8 mouse cellular contexts compared by ENCODE assay signal in genomic region chr13:93855701-93856183, GRCm38 (mm10).
DNase-seq lines count a peak whose midpoint lies in the region; ATAC-seq and TF ChIP-seq lines count a peak whose summit lies in the region.

No protein-coding gene starts in this region.

- peak; percentile 24 for DNase-seq in kidney, adult 18-20 months
- no peak for DNase-seq in kidney, adult 11 months
- peak; percentile 69 for DNase-seq in heart, postnatal 4 days
- no peak for DNase-seq in liver, embryonic 14.5 days (ENCODE audit: low read depth in 3 of 3, low spot score in 3 of 3)
- DNase-seq in urinary bladder, postnatal 36 days (ENCODE audit: low spot score in 2 of 2) = peak; percentile 38 to 49

- no peak overlapping the region for H3K9ac ChIP-seq in ES-Bruce4 (ENCODE audit: low read depth, poor library complexity, severe bottlenecking)
- H3K9ac ChIP-seq in embryonic facial prominence, embryonic 15.5 days = no peak overlapping the region
- no peak overlapping the region for H3K9ac ChIP-seq in liver, embryonic 14.5 days (replicated peaks)

- peak overlapping the region; percentile 17; the same call in 1 of the 2 replicates for H3K4me2 ChIP-seq in embryonic facial prominence, embryonic 15.5 days (replicated peaks)
- H3K4me2 ChIP-seq in liver, embryonic 14.5 days (ENCODE audit: low read depth) = peak overlapping the region; percentile 43

- no peaks in the 10 kb centered on the region; the same call in 1 of the 2 replicates for H3K27me3 ChIP-seq in ES-Bruce4 (ENCODE audit: control insufficient read depth, insufficient read depth, low read length, poor library complexity, severe bottlenecking)
- H3K27me3 ChIP-seq in embryonic facial prominence, embryonic 15.5 days = no peaks in the 10 kb centered on the region
- H3K27me3 ChIP-seq in liver, embryonic 14.5 days (ENCODE audit: control insufficient read depth, insufficient read depth, low read length) = no peaks in the 10 kb centered on the region

- no peaks in the 10 kb centered on the region for H3K36me3 ChIP-seq in ES-Bruce4 (ENCODE audit: control insufficient read depth, insufficient read depth, low read length, poor library complexity, severe bottlenecking)
- no peaks in the 10 kb centered on the region for H3K36me3 ChIP-seq in embryonic facial prominence, embryonic 15.5 days
- H3K36me3 ChIP-seq in liver, embryonic 14.5 days (replicated peaks; ENCODE audit: control insufficient read depth, insufficient read depth, low read depth) = no peaks in the 10 kb centered on the region

- no peak overlapping the region for H3K27ac ChIP-seq in ES-Bruce4 (ENCODE audit: insufficient read depth, low read length)
- H3K27ac ChIP-seq in embryonic facial prominence, embryonic 15.5 days (replicated peaks) = no peak overlapping the region; the same call in 1 of the 2 replicates
- no peak overlapping the region for H3K27ac ChIP-seq in liver, embryonic 14.5 days

- no peak for TF ChIP-seq POLR2A in ES-Bruce4 (IDR thresholded peaks at IDR 0.05; ENCODE audit: insufficient read depth, low read length)

- H3K4me3 ChIP-seq in ES-Bruce4 (ENCODE audit: low read depth, low read length) = peak overlapping the region; percentile 5; the same call in 1 of the 2 replicates
- no peak overlapping the region for H3K4me3 ChIP-seq in embryonic facial prominence, embryonic 15.5 days (replicated peaks)
- H3K4me3 ChIP-seq in liver, embryonic 14.5 days (ENCODE audit: insufficient read depth in 1 of 2, low read depth in 2 of 2, low read length in 2 of 2) = 0 out of 4 replicates have a peak overlapping the region, but pooled peaks of 1 of the 2 experiments have one; percentile 21

- H3K9me3 ChIP-seq in ES-Bruce4 (replicated peaks; ENCODE audit: control insufficient read depth, insufficient read depth, low read length, poor library complexity, severe bottlenecking) = no peaks in the 10 kb centered on the region
- H3K9me3 ChIP-seq in embryonic facial prominence, embryonic 15.5 days (replicated peaks) = no peaks in the 10 kb centered on the region
- H3K9me3 ChIP-seq in liver, embryonic 14.5 days (ENCODE audit: control insufficient read depth, low read length) = no peaks in the 10 kb centered on the region

- no peak for TF ChIP-seq EP300 in ES-Bruce4 (IDR thresholded peaks at IDR 0.05; ENCODE audit: insufficient read depth, low read depth, low read length)
- TF ChIP-seq EP300 in liver, embryonic 14.5 days (IDR thresholded peaks at IDR 0.05; ENCODE audit: low read depth) = no peak

- H3K4me1 ChIP-seq in ES-Bruce4 (ENCODE audit: control insufficient read depth, insufficient read depth, low read length) = no peaks in the 10 kb centered on the region
- peaks cover 9% of the 10 kb centered on the region; the same call in 1 of the 2 replicates for H3K4me1 ChIP-seq in embryonic facial prominence, embryonic 15.5 days
- H3K4me1 ChIP-seq in liver, embryonic 14.5 days (replicated peaks; ENCODE audit: control insufficient read depth in 2 of 2, insufficient read depth in 2 of 2, low read length in 1 of 2) = peaks cover 0 to 4% of the 10 kb centered on the region in 2 experiments; a peak in 2 of 4 replicates

- peak; percentile 20 for TF ChIP-seq CTCF in ES-Bruce4 (IDR thresholded peaks at IDR 0.05; ENCODE audit: low read depth, low read length)
- TF ChIP-seq CTCF in liver, embryonic 14.5 days (IDR thresholded peaks at IDR 0.05; ENCODE audit: low read depth) = peak; percentile 17; the same call in 1 of the 2 replicates

- 28% methylated on average over 11 of the region's 11 CpGs for WGBS in embryonic facial prominence, embryonic 15.5 days
- 19% methylated on average over 11 of the region's 11 CpGs for WGBS in liver, embryonic 14.5 days (ENCODE audit: insufficient replicate concordance)

- no peak for ATAC-seq in embryonic facial prominence, embryonic 15.5 days (ENCODE audit: insufficient number of reproducible peaks, low FRiP score, low TSS enrichment, low read depth)
- ATAC-seq in liver, embryonic 14.5 days (ENCODE audit: insufficient read depth) = no peak
- no peak for ATAC-seq in activated CD4-positive, CD25-positive, alpha-beta regulatory T cell, adult 4 months

Comparison
In these comparisons a context has a peak if more than half of its experiments do, and no peak if none do; other contexts are left out.
1. DNase-seq: peak in kidney, adult 18-20 months (single experiment), heart, postnatal 4 days (single experiment) and urinary bladder, postnatal 36 days (2 of 2); none in kidney, adult 11 months (single experiment) and liver, embryonic 14.5 days (0 of 3).